Mouse (Mus musculus) 3T3-L1 (cell line): Measurements from ENCODE around the gene Timm13.

ENCODE experiments used
- DNase-seq: peaks from one replicate; pipeline ENCODE4 v3.0.0-alpha.2; 2015; ENCODE audit warnings: low read depth, low spot score

Gene Timm13

GRCm38 (mm10) chr10:80932700-80933420 lies 32.1 kb upstream of the Timm13 start:
- no peak for DNase-seq

- DNase-seq = peak; percentile 60
Measured at GRCm38 (mm10) chr10:80932206-80932605, 31.4 kb upstream of the Timm13 start.

GRCm38 (mm10) chr10:80931695-80932094 lies 30.9 kb upstream of the Timm13 start:
- DNase-seq = no peak

GRCm38 (mm10) chr10:80931153-80931671 lies 30.4 kb upstream of the Timm13 start:
- DNase-seq = peak; percentile 66

- peak; percentile 60 for DNase-seq
Measured at GRCm38 (mm10) chr10:80930361-80931152, 29.8 kb upstream of the Timm13 start.

GRCm38 (mm10) chr10:80929299-80930226 lies 28.8 kb upstream of the Timm13 start, which contains the start of gene Gadd45b:
Gene Gadd45b, plus strand, starts transcription at chr10:80930073.
- DNase-seq = peak; percentile 98

- peak; percentile 90 for DNase-seq
Measured at GRCm38 (mm10) chr10:80928586-80929298, 28.0 kb upstream of the Timm13 start.

- no peak for DNase-seq
Measured at GRCm38 (mm10) chr10:80925472-80925871, 24.7 kb upstream of the Timm13 start.

GRCm38 (mm10) chr10:80921923-80922322 lies 21.2 kb upstream of the Timm13 start:
- DNase-seq = no peak

- peak; percentile 66 for DNase-seq
Measured at GRCm38 (mm10) chr10:80917779-80918434, 17.1 kb upstream of the Timm13 start, which contains the start of gene Lmnb2. Gene Lmnb2, minus strand, starts transcription at chr10:80918245.

- DNase-seq = no peak
Measured at GRCm38 (mm10) chr10:80917336-80917778, 16.6 kb upstream of the Timm13 start.

- DNase-seq = no peak
Measured at GRCm38 (mm10) chr10:80915736-80916135, 15.0 kb upstream of the Timm13 start.

- no peak for DNase-seq
Measured at GRCm38 (mm10) chr10:80915260-80915659, 14.5 kb upstream of the Timm13 start.

- DNase-seq = no peak
Measured at GRCm38 (mm10) chr10:80914253-80914656, 13.5 kb upstream of the Timm13 start.

- DNase-seq = no peak
Measured at GRCm38 (mm10) chr10:80913364-80914011, 12.7 kb upstream of the Timm13 start.

GRCm38 (mm10) chr10:80911891-80912290 lies 11.1 kb upstream of the Timm13 start:
- DNase-seq = no peak

- DNase-seq = no peak
Measured at GRCm38 (mm10) chr10:80911354-80911753, 10.6 kb upstream of the Timm13 start.

- DNase-seq = no peak
Measured at GRCm38 (mm10) chr10:80909375-80910162, 8.8 kb upstream of the Timm13 start.

GRCm38 (mm10) chr10:80904709-80905108 lies 3.9 kb upstream of the Timm13 start:
- DNase-seq = no peak
